Mouse (Mus musculus) stomach, embryonic 14.5 days (tissue): ENCODE results near the gene Ppp1r3c. TPM values are rescaled to one million over a fixed set of nuclear protein-coding genes. Genes with fewer than 3 reads are reported as not detected.

Source experiments
- ATAC-seq: fragments of 200-750 bp; cut with Nextera tagmentation; 2 replicates; pipeline ENCODE4 v1.8.0; 2017; ENCODE audit warnings: low read depth, moderate TSS enrichment; ENCODE audit not compliant: insufficient number of reproducible peaks, insufficient read depth, low FRiP score
- H3K27ac ChIP-seq: fragments of 300-500 bp; sonication (generic); 2 replicates; pipeline ENCODE4 v1.5.1; 2014; ENCODE audit warnings: mild to moderate bottlenecking, low read length, moderate library complexity, mixed read lengths
- H3K27me3 ChIP-seq: fragments of 300-500 bp; sonication (generic); 2 replicates; pipeline ENCODE4 v1.6.1; 2014; ENCODE audit warnings: low read length, control low read depth, mixed read lengths; ENCODE audit not compliant: control insufficient read depth, insufficient read depth
- H3K36me3 ChIP-seq: fragments of 300-500 bp; sonication (generic); 2 replicates; pipeline ENCODE4 v1.6.1; 2014; ENCODE audit warnings: mild to moderate bottlenecking, control low read depth, low read length, moderate library complexity, mixed read lengths; ENCODE audit not compliant: control insufficient read depth, insufficient read depth
- H3K4me1 ChIP-seq: fragments of 300-500 bp; sonication (generic); 2 replicates; pipeline ENCODE4 v1.6.1; 2014; ENCODE audit warnings: low read length, control low read depth, mixed read lengths; ENCODE audit not compliant: control insufficient read depth, insufficient read depth
- H3K4me2 ChIP-seq: fragments of 300-500 bp; sonication (generic); replicated peaks from 2 replicates; pipeline ENCODE4 v1.6.1; 2014; ENCODE audit warnings: low read depth, low read length, control low read depth
- H3K4me3 ChIP-seq: fragments of 300-500 bp; sonication (generic); 2 replicates; pipeline ENCODE4 v1.5.1; 2014; ENCODE audit warnings: low read depth, low read length, control low read depth
- H3K9ac ChIP-seq: fragments of 300-500 bp; sonication (generic); replicated peaks from 2 replicates; pipeline ENCODE4 v1.6.1; 2014; ENCODE audit warnings: low read depth, mild to moderate bottlenecking, control low read depth, low read length, moderate library complexity, mixed read lengths
- H3K9me3 ChIP-seq: fragments of 300-500 bp; sonication (generic); 2 replicates; pipeline ENCODE4 v1.6.1; 2016; ENCODE audit warnings: low read depth, low read length, control low read depth; ENCODE audit not compliant: control insufficient read depth
- WGBS: fragments of 180-500 bp; shearing (Covaris S2); extraction: QIAGEN DNeasy Blood & Tissue Kit; methylation state at CpG from one replicate; pipeline ENCODE4 v1.1.7; 2014; 5-methylcytosine and 5-hydroxymethylcytosine counted together
- polyA plus RNA-seq: library from polyadenylated mRNA; unstranded; fragments of >200 nt; fragmentation: Nextera tagmentation; extraction: Ambion mirVana; gene quantifications from 2 replicates; pipeline ENCODE4 v1.2.1, GENCODE M21; 2014

Ppp1r3c gene
- polyA plus RNA-seq, 1 experiment from 2014 or later, result 21.9 TPM

DNA sequence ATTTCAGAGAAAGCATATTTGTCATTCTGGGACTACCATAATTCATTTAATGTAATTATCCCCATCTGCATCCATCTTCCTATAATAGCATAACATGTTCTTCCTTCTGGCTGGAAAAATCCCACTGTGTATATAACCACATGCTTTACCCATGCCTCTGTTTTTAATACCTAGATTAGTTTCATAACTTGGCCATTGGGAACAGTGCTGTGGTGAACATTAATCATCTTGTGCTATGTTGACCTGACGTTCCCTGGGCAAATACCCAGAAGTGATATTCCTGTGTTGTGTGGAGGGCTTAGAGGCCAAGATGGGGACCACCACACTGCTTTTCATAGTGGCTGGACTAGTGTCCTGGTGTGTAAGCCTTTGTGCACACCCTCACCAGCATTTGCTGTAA, 22.0 kb downstream of the Ppp1r3c start:
- no peak overlapping the region for H3K9ac ChIP-seq
- 18% methylated on average over 1 of the region's 1 CpGs for WGBS
- H3K4me3 ChIP-seq, result no peak overlapping the region
- no peaks in the 10 kb centered on the region for H3K27me3 ChIP-seq
- ATAC-seq, result peak; percentile 82; the same call in 1 of the 2 replicates
- no peak overlapping the region for H3K4me2 ChIP-seq
- no peaks in the 10 kb centered on the region for H3K36me3 ChIP-seq
- no peaks in the 10 kb centered on the region for H3K9me3 ChIP-seq
- peak overlapping the region; percentile 29; the same call in 1 of the 2 replicates for H3K27ac ChIP-seq
- no peaks in the 10 kb centered on the region; the same call in 1 of the 2 replicates for H3K4me1 ChIP-seq

DNA sequence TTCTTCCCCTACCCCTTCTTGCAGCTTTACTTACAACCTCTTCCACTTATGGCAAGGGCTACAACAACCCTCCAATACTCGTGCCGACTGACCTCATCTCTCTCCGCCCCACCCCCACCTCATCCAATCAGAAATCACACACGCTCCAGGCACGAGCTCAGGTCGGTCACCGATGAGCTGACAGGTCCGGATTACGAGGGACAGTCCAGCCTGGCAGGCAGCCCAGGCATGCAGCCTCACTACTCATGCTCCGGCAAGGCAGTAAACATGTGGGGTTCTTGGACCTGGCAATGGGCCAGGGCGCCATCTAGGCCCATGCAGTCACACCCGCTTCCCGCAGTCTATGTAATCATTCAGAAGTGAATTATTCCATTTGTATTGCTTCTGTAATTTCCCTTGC, 23.4 kb downstream of the Ppp1r3c start:
- no peak overlapping the region for H3K9ac ChIP-seq
- no peaks in the 10 kb centered on the region; the same call in 1 of the 2 replicates for H3K4me1 ChIP-seq
- WGBS, result 44% methylated on average over 13 of the region's 13 CpGs
- no peak overlapping the region for H3K4me2 ChIP-seq
- H3K36me3 ChIP-seq, result no peaks in the 10 kb centered on the region
- no peak overlapping the region for H3K27ac ChIP-seq
- H3K9me3 ChIP-seq, result no peaks in the 10 kb centered on the region
- H3K4me3 ChIP-seq, result no peak overlapping the region
- no peak for ATAC-seq
- no peaks in the 10 kb centered on the region for H3K27me3 ChIP-seq

DNA sequence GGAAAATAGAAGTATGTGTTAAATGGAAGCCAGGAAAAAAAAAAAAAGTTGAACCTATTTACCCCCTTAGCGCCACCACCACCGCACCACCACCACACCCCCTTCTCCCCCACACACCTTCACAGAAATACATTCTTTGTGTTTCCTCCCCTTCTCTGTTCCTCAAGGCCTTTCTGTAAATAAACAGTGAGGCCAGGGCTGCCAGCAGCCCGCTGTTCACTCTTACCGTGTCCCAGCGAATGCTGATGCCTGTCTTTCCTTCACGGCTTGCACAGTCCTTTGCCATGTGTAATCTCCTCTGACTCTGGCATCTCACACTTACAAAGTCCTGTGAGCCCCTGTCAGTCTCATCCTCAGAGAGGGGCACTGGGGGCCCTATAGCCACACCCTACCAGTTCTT, 30.3 kb downstream of the Ppp1r3c start:
- Histone ChIP-seq H3K36me3 (no peaks in the 10 kb centered on the region), H3K4me1 (peaks cover 26% of the 10 kb centered on the region), H3K9ac (no peak overlapping the region), H3K4me3 (no peak overlapping the region), H3K9me3 (no peaks in the 10 kb centered on the region), H3K27me3 (no peaks in the 10 kb centered on the region), H3K4me2 (no peak overlapping the region), H3K27ac (peak overlapping the region; percentile 52; the same call in 1 of the 2 replicates)
- WGBS, result 35% methylated on average over 6 of the region's 6 CpGs
- ATAC-seq, result peak; percentile 49; the same call in 1 of the 2 replicates

DNA sequence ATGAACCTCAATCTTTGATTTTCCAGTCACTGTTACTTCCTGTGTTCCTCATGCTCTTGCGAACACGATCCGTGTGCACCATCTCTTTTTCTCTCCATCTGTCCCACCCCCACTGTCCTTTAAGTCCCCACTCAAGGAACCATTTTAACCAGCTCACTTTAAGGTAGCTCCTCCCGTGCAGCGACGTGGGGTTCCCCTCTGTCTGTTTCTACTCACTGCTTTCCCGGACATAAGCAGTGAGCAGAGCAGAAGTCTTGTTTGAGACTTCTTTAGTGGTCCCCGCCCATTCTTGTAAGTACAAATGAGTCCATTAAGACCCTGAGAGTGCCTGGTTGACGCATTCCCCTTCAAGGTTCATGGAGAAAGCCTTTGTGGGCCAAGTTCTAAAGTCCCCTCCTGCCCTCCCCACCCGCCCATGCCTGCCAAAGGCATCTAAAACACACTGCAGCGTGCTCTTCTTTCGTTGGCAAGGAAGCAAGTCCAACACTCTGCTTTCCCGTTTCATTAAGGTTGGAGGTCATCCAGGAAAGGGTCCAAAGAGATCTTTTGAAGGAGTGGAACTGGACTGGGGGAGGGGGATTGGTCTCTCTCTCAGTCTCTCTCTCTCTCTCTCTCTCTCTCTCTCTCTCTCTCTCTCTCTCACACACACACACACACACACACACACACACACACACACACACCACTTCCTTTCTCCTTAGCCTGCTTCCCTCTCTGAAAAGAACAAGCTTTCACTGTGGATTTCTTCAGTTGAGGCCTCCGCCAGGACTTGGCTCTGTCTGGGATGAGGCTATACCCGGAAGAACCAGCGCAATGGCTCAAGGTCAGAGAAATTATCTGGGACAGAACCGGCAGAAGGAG, 30.9 kb downstream of the Ppp1r3c start:
- Histone ChIP-seq H3K27ac (peak overlapping the region; percentile 52; the same call in 1 of the 2 replicates), H3K4me1 (peaks cover 27% of the 10 kb centered on the region), H3K9me3 (no peaks in the 10 kb centered on the region), H3K36me3 (no peaks in the 10 kb centered on the region), H3K9ac (no peak overlapping the region), H3K27me3 (no peaks in the 10 kb centered on the region), H3K4me2 (no peak overlapping the region), H3K4me3 (no peak overlapping the region)
- peak; percentile 50; the same call in 1 of the 2 replicates for ATAC-seq
- 52% methylated on average over 17 of the region's 17 CpGs for WGBS

- H3K4me2 ChIP-seq, result no peak overlapping the region
- no peaks in the 10 kb centered on the region for H3K36me3 ChIP-seq
- H3K27me3 ChIP-seq, result no peaks in the 10 kb centered on the region
- 80% methylated on average over 7 of the region's 7 CpGs for WGBS
- H3K9me3 ChIP-seq, result no peaks in the 10 kb centered on the region
- ATAC-seq, result no peak
- no peak overlapping the region; the same call in 1 of the 2 replicates for H3K27ac ChIP-seq
- H3K4me3 ChIP-seq, result no peak overlapping the region
- H3K4me1 ChIP-seq, result peaks cover 27% of the 10 kb centered on the region
- H3K9ac ChIP-seq, result no peak overlapping the region
Observed at GRCm38 (mm10) chr19:36704763-36705162, 31.7 kb downstream of the Ppp1r3c start.

GRCm38 (mm10) chr19:36701809-36702622, 34.4 kb downstream of the Ppp1r3c start:
- H3K4me3 ChIP-seq, result no peak overlapping the region
- no peak overlapping the region for H3K9ac ChIP-seq
- no peaks in the 10 kb centered on the region for H3K9me3 ChIP-seq
- no peak for ATAC-seq
- no peaks in the 10 kb centered on the region for H3K27me3 ChIP-seq
- H3K4me2 ChIP-seq, result no peak overlapping the region
- peak overlapping the region; percentile 80 for H3K27ac ChIP-seq
- WGBS, result 29% methylated on average over 9 of the region's 9 CpGs
- no peaks in the 10 kb centered on the region for H3K36me3 ChIP-seq
- peaks cover 30% of the 10 kb centered on the region for H3K4me1 ChIP-seq

- H3K4me1 ChIP-seq, result peaks cover 35% of the 10 kb centered on the region
Observed at GRCm38 (mm10) chr19:36701366-36701765, 35.1 kb downstream of the Ppp1r3c start.

DNA sequence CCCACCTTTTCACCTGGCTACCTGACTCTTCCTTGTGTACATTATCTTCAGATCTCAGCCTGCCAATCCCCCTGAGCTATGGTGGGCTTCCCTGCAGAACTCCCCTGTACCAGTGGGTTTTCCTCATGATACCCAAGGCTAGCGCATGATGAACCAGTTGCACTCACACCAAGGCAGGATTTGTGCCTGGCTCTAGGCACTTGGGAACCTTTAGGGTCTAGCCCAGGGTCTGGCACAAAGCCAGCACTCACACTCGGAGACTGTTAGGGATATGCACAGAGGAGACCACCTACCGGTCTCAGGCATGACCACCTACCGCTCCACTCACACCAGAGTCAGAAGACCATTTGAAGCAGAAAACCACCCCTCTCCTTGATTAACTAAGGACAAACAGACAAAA, 35.5 kb downstream of the Ppp1r3c start:
- Histone ChIP-seq H3K9ac (no peak overlapping the region), H3K4me3 (no peak overlapping the region), H3K9me3 (no peaks in the 10 kb centered on the region), H3K4me1 (peaks cover 32% of the 10 kb centered on the region), H3K36me3 (no peaks in the 10 kb centered on the region), H3K27me3 (no peaks in the 10 kb centered on the region), H3K4me2 (no peak overlapping the region), H3K27ac (peak overlapping the region; percentile 80; the same call in 1 of the 2 replicates)
- no peak for ATAC-seq
- WGBS, result 63% methylated on average over 4 of the region's 4 CpGs

More at GRCm38 (mm10) chr19:36701366-36701765, 35.1 kb downstream of the Ppp1r3c start:
- H3K27me3 ChIP-seq, result no peaks in the 10 kb centered on the region
- H3K9me3 ChIP-seq, result no peaks in the 10 kb centered on the region
- 33% methylated on average over 3 of the region's 3 CpGs for WGBS
- peak overlapping the region; percentile 80; the same call in 1 of the 2 replicates for H3K27ac ChIP-seq
- H3K9ac ChIP-seq, result no peak overlapping the region
- no peak overlapping the region for H3K4me2 ChIP-seq
- ATAC-seq, result no peak
- no peaks in the 10 kb centered on the region for H3K36me3 ChIP-seq
- no peak overlapping the region for H3K4me3 ChIP-seq
